In the genomic region with DNA sequence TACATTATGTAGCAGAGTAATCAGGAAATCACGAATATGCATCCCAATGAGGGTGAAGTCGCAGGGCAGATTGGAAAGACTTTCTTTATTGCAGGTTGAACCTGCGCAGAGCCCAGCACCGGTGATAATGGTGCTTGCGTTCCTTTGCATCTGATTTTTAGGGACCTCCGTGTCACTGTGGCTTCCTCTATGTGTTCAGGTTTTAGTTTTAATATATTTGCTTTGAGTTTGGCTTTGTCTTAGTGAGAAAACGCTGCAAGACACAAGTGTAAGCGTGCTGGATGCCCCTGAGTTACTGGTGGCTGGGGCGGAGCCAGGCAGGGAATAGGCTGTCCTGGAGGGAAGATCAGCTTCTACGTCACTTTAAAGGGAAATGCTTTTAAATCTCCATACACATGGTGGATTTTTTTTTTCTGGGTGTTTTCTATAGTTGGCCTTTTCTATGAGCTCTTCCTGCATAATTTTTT, we compare ENCODE assay signal across 8 mouse cellular contexts. TPM values are rescaled to one million over a fixed set of nuclear protein-coding genes. Genes with fewer than 3 reads are reported as not detected.
DNase-seq lines count a peak whose midpoint lies in the region; ATAC-seq lines count a peak whose summit lies in the region.

No protein-coding gene starts in this region.

- peak overlapping the region; percentile 83 for H3K4me2 ChIP-seq in forebrain, embryonic 13.5 days
- H3K4me2 ChIP-seq in hindbrain, embryonic 12.5 days (replicated peaks) = peak overlapping the region; percentile 79
- H3K4me2 ChIP-seq in stomach, embryonic 14.5 days (replicated peaks; ENCODE audit: low read depth, low read length) = peak overlapping the region; percentile 68

- H3K9me3 ChIP-seq in forebrain, embryonic 13.5 days (replicated peaks) = no peaks in the 10 kb centered on the region
- H3K9me3 ChIP-seq in hindbrain, embryonic 12.5 days (replicated peaks) = no peaks in the 10 kb centered on the region
- H3K9me3 ChIP-seq in stomach, embryonic 14.5 days (ENCODE audit: control insufficient read depth, low read depth, low read length) = no peaks in the 10 kb centered on the region

- WGBS in forebrain, embryonic 13.5 days = 3% methylated on average over 10 of the region's 10 CpGs
- 2% methylated on average over 10 of the region's 10 CpGs for WGBS in hindbrain, embryonic 12.5 days
- WGBS in stomach, embryonic 14.5 days = 7% methylated on average over 10 of the region's 10 CpGs

- no peaks in the 10 kb centered on the region for H3K36me3 ChIP-seq in forebrain, embryonic 13.5 days (ENCODE audit: poor library complexity, severe bottlenecking)
- no peaks in the 10 kb centered on the region for H3K36me3 ChIP-seq in hindbrain, embryonic 12.5 days
- no peaks in the 10 kb centered on the region for H3K36me3 ChIP-seq in stomach, embryonic 14.5 days (ENCODE audit: control insufficient read depth, insufficient read depth, low read length)

- H3K9ac ChIP-seq in forebrain, embryonic 13.5 days = peak overlapping the region; percentile 66
- peak overlapping the region; percentile 66 for H3K9ac ChIP-seq in hindbrain, embryonic 12.5 days
- H3K9ac ChIP-seq in stomach, embryonic 14.5 days (replicated peaks; ENCODE audit: low read depth, low read length) = 0 out of 2 replicates have a peak overlapping the region, but pooled peaks have one; percentile 10

- H3K4me3 ChIP-seq in forebrain, embryonic 13.5 days = peak overlapping the region; percentile 53
- peak overlapping the region; percentile 48 for H3K4me3 ChIP-seq in hindbrain, embryonic 12.5 days
- peak overlapping the region; percentile 36 for H3K4me3 ChIP-seq in stomach, embryonic 14.5 days (ENCODE audit: low read depth, low read length)

- DNase-seq in gastrocnemius, adult 18-20 months (ENCODE audit: low spot score) = peak; percentile 30
- DNase-seq in gastrocnemius, adult 8-10 months (ENCODE audit: low spot score in 2 of 2) = no peak
- DNase-seq in cerebellum, adult 11-12 months = peak; percentile 49
- DNase-seq in left cerebral cortex, postnatal 36 days (ENCODE audit: low spot score in 2 of 2) = peak; percentile 32 to 46

- H3K27ac ChIP-seq in forebrain, embryonic 13.5 days = peak overlapping the region; percentile 46
- peak overlapping the region; percentile 86 for H3K27ac ChIP-seq in hindbrain, embryonic 12.5 days
- peak overlapping the region; percentile 78 for H3K27ac ChIP-seq in stomach, embryonic 14.5 days (ENCODE audit: low read length)

- 0 out of 2 replicates have a peak, but pooled peaks cover 4% of the 10 kb centered on the region for H3K27me3 ChIP-seq in forebrain, embryonic 13.5 days
- H3K27me3 ChIP-seq in hindbrain, embryonic 12.5 days = no peaks in the 10 kb centered on the region
- H3K27me3 ChIP-seq in stomach, embryonic 14.5 days (ENCODE audit: control insufficient read depth, insufficient read depth, low read length) = no peaks in the 10 kb centered on the region

- ATAC-seq in forebrain, embryonic 13.5 days = peak; percentile 93
- ATAC-seq in hindbrain, embryonic 12.5 days (ENCODE audit: low FRiP score) = peak; percentile 84
- ATAC-seq in megakaryocyte, adult 5-6 weeks (ENCODE audit: poor library complexity, severe bottlenecking) = peak; percentile 44
- ATAC-seq in stomach, embryonic 14.5 days (ENCODE audit: insufficient number of reproducible peaks, insufficient read depth, low FRiP score, low read depth) = peak; percentile 70; the same call in 1 of the 2 replicates

- intact Hi-C loops in left cerebral cortex, postnatal 36 days (cut with DNase I) = no loop called here

- H3K4me1 ChIP-seq in forebrain, embryonic 13.5 days = peaks cover 5% of the 10 kb centered on the region; the same call in 1 of the 2 replicates
- peaks cover 4% of the 10 kb centered on the region; the same call in 1 of the 2 replicates for H3K4me1 ChIP-seq in hindbrain, embryonic 12.5 days
- 0 out of 2 replicates have a peak, but pooled peaks cover 11% of the 10 kb centered on the region for H3K4me1 ChIP-seq in stomach, embryonic 14.5 days (ENCODE audit: control insufficient read depth, insufficient read depth, low read length)

RNA-seq across cellular contexts. Expression of gene Gpr180, which starts 43.8 kb away (rescaled TPM):
- total RNA-seq in gastrocnemius, adult 18-20 months (2021) = 10 to 100 TPM; 31.4 to 36.1 TPM
- 10 to 100 TPM; 38.8 to 41.3 (median 40.8) TPM for total RNA-seq in gastrocnemius, adult 8-10 months (2022)
- 28.1 and 31.4 TPM in 2 replicates for polyA plus RNA-seq in forebrain, embryonic 13.5 days (2015; fragmentation: Nextera tagmentation; extraction: Ambion mirVana)
- 36.4 and 38.6 TPM in 2 replicates for polyA plus RNA-seq in hindbrain, embryonic 12.5 days (2016; fragmentation: Nextera tagmentation; extraction: Ambion mirVana)
- 10 to 100 TPM; 33.0 to 34.0 TPM for total RNA-seq in left cerebral cortex, postnatal 36 days (2021)
- total RNA-seq in megakaryocyte, adult 5-6 weeks (2015) = 8.5 and 10.8 TPM in 2 replicates
- total RNA-seq in megakaryocyte, adult 5-6 weeks (2017) = 7.2 and 7.8 TPM in 2 replicates
- polyA plus RNA-seq in stomach, embryonic 14.5 days (2014; fragmentation: Nextera tagmentation; extraction: Ambion mirVana) = 60.2 and 65.6 TPM in 2 replicates

RNA-seq across cellular contexts. Expression of gene Tgds, which starts 48.2 kb away (rescaled TPM):
- total RNA-seq in gastrocnemius, adult 18-20 months (2021) = 1 to 10 TPM; 6.0 to 6.2 TPM
- total RNA-seq in gastrocnemius, adult 8-10 months (2022) = 1 to 10 TPM; 4.4 to 6.5 (median 5.6) TPM
- 23.9 and 24.4 TPM in 2 replicates for polyA plus RNA-seq in forebrain, embryonic 13.5 days (2015; fragmentation: Nextera tagmentation; extraction: Ambion mirVana)
- 28.7 and 31.4 TPM in 2 replicates for polyA plus RNA-seq in hindbrain, embryonic 12.5 days (2016; fragmentation: Nextera tagmentation; extraction: Ambion mirVana)
- total RNA-seq in left cerebral cortex, postnatal 36 days (2021) = 1 to 10 TPM; 5.4 to 5.6 TPM
- 16.7 and 24.5 TPM in 2 replicates for total RNA-seq in megakaryocyte, adult 5-6 weeks (2015)
- total RNA-seq in megakaryocyte, adult 5-6 weeks (2017) = 20.3 and 20.5 TPM in 2 replicates
- 35.2 and 37.3 TPM in 2 replicates for polyA plus RNA-seq in stomach, embryonic 14.5 days (2014; fragmentation: Nextera tagmentation; extraction: Ambion mirVana)

RNA-seq across cellular contexts. Expression of gene Sox21, which starts 56.1 kb away (rescaled TPM):
- not detected for total RNA-seq in gastrocnemius, adult 18-20 months (2021)
- total RNA-seq in gastrocnemius, adult 8-10 months (2022) = not detected
- polyA plus RNA-seq in forebrain, embryonic 13.5 days (2015; fragmentation: Nextera tagmentation; extraction: Ambion mirVana) = 8.9 and 11.5 TPM in 2 replicates
- polyA plus RNA-seq in hindbrain, embryonic 12.5 days (2016; fragmentation: Nextera tagmentation; extraction: Ambion mirVana) = 16.2 TPM in 2 replicates
- total RNA-seq in left cerebral cortex, postnatal 36 days (2021) = 10 to 100 TPM in 1 of 2 experiments, 1 to 10 TPM in 1; 7.9 to 11.2 TPM
- not detected in 2 replicates for total RNA-seq in megakaryocyte, adult 5-6 weeks (2015)
- not detected in 2 replicates for total RNA-seq in megakaryocyte, adult 5-6 weeks (2017)
- polyA plus RNA-seq in stomach, embryonic 14.5 days (2014; fragmentation: Nextera tagmentation; extraction: Ambion mirVana) = 9.3 and 11.8 TPM in 2 replicates

Comparison
In these comparisons a context has a peak if more than half of its experiments do, and no peak if none do; other contexts are left out.
1. DNase-seq: peak in gastrocnemius, adult 18-20 months (single experiment), cerebellum, adult 11-12 months (single experiment) and left cerebral cortex, postnatal 36 days (2 of 2); none in gastrocnemius, adult 8-10 months (0 of 2).
2. H3K9ac ChIP-seq: peak in every context shown above with its lines; median percentile 66 in forebrain, embryonic 13.5 days; 66 in hindbrain, embryonic 12.5 days; 10 in stomach, embryonic 14.5 days.
3. RNA of gene Sox21, which starts 56.1 kb away (total RNA-seq): 7.9 to 11.2 TPM in left cerebral cortex, postnatal 36 days; not detected in gastrocnemius, adult 18-20 months, not detected in gastrocnemius, adult 8-10 months and not detected in megakaryocyte, adult 5-6 weeks; every median in the first group is over 4 times any median in the second.
4. Peak in every context shown above with its lines, with median percentiles within 50 percentile points of each other: ATAC-seq, H3K27ac ChIP-seq, H3K4me2 ChIP-seq and H3K4me3 ChIP-seq.